Mouse (Mus musculus): ENCODE measurements around the gene Atad5.
A peak's percentile ranks its signal among the peaks of the same experiment; 100 is the strongest.
"Not testable (repeated sequence)": the region's sequence is repeated elsewhere in the genome, so short reads cannot be mapped to it uniquely, and the experiment has no call there.

Atad5 gene

DNA sequence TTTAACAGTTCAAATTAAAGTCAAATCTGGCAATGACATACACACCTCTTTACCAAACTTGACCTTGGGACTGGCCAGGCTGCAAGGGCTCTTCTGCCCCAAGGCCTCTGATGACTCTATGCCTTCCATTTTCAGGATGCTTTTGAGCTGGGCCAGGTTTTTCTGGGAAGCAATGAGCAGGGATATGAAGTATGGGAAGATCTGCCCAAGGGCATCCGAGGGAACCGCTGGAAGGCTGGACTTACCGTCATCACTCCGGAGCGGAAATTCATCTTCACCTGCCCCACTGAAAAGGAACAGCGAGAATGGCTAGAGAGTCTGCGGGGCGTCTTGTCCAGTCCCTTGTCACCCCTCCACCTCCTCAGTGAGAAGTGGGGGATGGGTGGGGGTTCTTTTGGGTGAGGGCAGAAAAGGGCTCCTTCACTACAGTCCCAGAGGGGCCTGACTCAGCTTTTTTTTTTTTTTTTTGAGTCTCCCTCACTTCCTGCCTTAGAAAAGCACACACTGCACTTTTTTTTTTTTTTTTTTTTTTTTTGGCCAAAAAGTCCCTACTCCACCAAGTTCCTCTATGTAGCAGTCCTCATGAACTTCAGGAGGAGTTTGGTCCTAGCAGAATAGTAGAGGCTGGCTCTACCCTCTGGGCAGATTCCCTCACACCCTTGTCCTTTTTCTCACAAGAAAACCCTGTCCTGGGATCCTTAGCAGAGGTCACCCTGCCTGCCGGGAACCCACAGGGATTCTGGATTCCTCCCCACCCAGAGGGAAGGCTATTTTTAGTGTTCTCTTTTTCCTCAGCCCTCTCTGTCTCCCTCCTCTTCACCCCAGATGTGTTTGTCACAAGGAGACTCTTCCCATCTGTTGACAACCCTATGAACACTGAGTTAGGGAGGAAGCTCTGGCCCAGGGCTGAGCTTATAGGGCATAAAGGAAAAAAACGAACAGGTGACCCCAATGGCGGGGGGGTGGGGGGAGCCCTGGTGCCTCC, 88.0 kb downstream of the Atad5 start:
- DNase-seq (ENCODE audit: low read depth in 1 of 2, low spot score in 2 of 2): peak in 1 of 2 experiments; percentile 13

- no peak for DNase-seq (ENCODE audit: low read depth in 1 of 2, low spot score in 2 of 2)
Observed at GRCm38 (mm10) chr11:80178316-80178715, 89.1 kb downstream of the Atad5 start.

DNA sequence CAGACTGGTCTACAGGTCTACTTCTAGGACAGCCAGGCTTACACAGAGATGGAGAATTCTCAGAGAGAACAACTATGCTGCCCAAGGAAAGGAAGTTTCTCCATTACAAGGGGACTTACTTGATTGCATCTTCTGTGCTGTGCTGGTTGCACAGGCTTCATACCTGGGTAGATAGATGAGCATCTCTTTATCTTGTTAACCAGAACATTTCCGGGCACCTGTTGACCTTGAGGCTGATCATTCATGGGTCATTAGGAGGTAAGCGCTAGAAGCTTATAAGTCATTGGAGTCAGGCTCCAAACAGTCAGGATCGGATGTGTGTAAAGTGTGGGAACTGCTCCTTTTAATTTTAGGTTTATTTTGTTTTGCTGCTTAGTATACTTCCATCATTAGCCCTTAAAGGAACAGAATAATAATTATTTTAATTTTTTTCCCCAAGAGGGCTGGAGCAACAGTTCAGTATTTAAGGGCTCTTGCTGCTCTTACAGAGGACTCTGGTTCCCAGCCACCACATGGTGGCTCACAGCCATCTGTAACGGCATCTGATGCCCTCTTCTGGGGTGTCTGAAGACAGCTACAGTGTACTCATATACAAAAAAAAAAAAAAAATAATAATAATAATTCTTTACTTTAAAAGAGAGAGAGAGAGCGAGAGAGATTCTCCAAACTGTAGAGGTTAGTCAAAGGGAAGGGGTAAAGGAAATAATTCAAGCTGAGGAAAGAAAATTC, 92.0 kb downstream of the Atad5 start:
- DNase-seq (ENCODE audit: low read depth in 1 of 2, low spot score in 2 of 2): no peak

DNA sequence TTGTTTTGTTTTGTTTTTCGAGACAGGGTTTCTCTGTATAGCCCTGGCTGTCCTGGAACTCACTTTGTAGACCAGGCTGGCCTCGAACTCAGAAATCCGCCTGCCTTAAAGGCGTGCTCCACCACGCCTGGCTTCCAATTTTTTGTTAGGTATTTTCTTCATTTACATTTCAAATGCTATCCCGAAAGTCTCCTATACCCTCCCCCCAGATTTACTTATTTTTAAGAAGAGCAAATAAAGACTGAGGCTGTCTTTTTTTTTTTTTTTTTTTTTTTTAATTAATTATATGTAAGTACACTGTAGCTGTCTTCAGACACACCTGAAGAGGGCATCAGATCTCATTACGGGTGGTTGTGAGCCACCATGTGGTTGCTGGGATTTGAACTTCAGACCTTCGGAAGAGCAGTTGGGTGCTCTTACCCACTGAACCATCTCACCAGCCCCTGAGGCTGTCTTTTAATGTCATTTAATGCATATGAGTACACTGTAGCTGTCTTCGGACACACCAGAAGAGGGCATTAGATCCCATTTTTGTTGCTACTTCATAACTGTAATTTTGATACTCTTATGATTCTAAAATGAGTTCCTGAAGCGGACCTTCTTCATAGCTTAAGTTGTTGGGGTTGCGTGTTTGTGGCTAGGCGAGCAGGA, 94.0 kb downstream of the Atad5 start:
- DNase-seq (ENCODE audit: low read depth in 1 of 2, low spot score in 2 of 2): not testable (repeated sequence)

GRCm38 (mm10) chr11:80183705-80184255, 94.6 kb downstream of the Atad5 start, which contains the start of gene Rnf135:
Gene Rnf135, plus strand, starts transcription at chr11:80183851.
- DNase-seq (ENCODE audit: low read depth in 1 of 2, low spot score in 2 of 2): peak; percentile 65 to 78

- no peak for DNase-seq (ENCODE audit: low read depth in 1 of 2, low spot score in 2 of 2)
Observed at GRCm38 (mm10) chr11:80184531-80185071, 95.4 kb downstream of the Atad5 start.
